Mouse (Mus musculus): Measurements from ENCODE around the gene Elp5. TPM values are rescaled to one million over a fixed set of nuclear protein-coding genes. Genes with fewer than 3 reads are reported as not detected.
"Not testable (repeated sequence)": the region's sequence is repeated elsewhere in the genome, so short reads cannot be mapped to it uniquely, and the experiment has no call there.

Gene Elp5
- polyA plus RNA-seq, 1 experiment from 2014 or later: 159 TPM

GRCm38 (mm10) chr11:70020731-70021263 lies 38.5 kb upstream of the Elp5 start:
- peaks cover 97% of the 10 kb centered on the region for H3K4me1 ChIP-seq
- under 1% methylated on average over 8 of the region's 8 CpGs for WGBS

GRCm38 (mm10) chr11:70020022-70020631 lies 37.8 kb upstream of the Elp5 start:
- Histone ChIP-seq H3K27me3 (ENCODE audit: poor library complexity, severe bottlenecking) (no peaks in the 10 kb centered on the region), H3K4me1 (peaks cover 97% of the 10 kb centered on the region), H3K9me3 (no peaks in the 10 kb centered on the region), H3K27ac (peak overlapping the region; percentile 96), H3K36me3 (replicated peaks) (no peaks in the 10 kb centered on the region), H3K4me3 (peak overlapping the region; percentile 77)
- 14% methylated on average over 8 of the region's 8 CpGs for WGBS
- DNase-seq (ENCODE audit: extremely low spot score, low spot score): no peak

More at GRCm38 (mm10) chr11:70020731-70021263, 38.5 kb upstream of the Elp5 start:
- peak overlapping the region; percentile 77 for H3K4me3 ChIP-seq
- no peaks in the 10 kb centered on the region for H3K9me3 ChIP-seq
- H3K27me3 ChIP-seq (ENCODE audit: poor library complexity, severe bottlenecking): no peaks in the 10 kb centered on the region
- peak; percentile 80 for DNase-seq (ENCODE audit: extremely low spot score, low spot score)
- H3K36me3 ChIP-seq (replicated peaks): no peaks in the 10 kb centered on the region
- peak overlapping the region; percentile 96 for H3K27ac ChIP-seq

GRCm38 (mm10) chr11:70019495-70020021 lies 37.2 kb upstream of the Elp5 start:
- 26% methylated on average over 2 of the region's 2 CpGs for WGBS
- Histone ChIP-seq H3K27ac (peak overlapping the region; percentile 96), H3K9me3 (no peaks in the 10 kb centered on the region), H3K27me3 (ENCODE audit: poor library complexity, severe bottlenecking) (no peaks in the 10 kb centered on the region), H3K36me3 (replicated peaks) (no peaks in the 10 kb centered on the region), H3K4me3 (peak overlapping the region; percentile 77), H3K4me1 (peaks cover 97% of the 10 kb centered on the region)
- no peak for DNase-seq (ENCODE audit: extremely low spot score, low spot score)

GRCm38 (mm10) chr11:70018131-70018990 lies 36.0 kb upstream of the Elp5 start:
- peak overlapping the region; percentile 96 for H3K27ac ChIP-seq
- H3K36me3 ChIP-seq (replicated peaks): peaks cover 6% of the 10 kb centered on the region
- no peaks in the 10 kb centered on the region for H3K27me3 ChIP-seq (ENCODE audit: poor library complexity, severe bottlenecking)
- H3K4me3 ChIP-seq: peak overlapping the region; percentile 77
- no peaks in the 10 kb centered on the region for H3K9me3 ChIP-seq
- peak; percentile 79 for DNase-seq (ENCODE audit: extremely low spot score, low spot score)
- WGBS: 1% methylated on average over 25 of the region's 25 CpGs
- peaks cover 97% of the 10 kb centered on the region for H3K4me1 ChIP-seq

- Histone ChIP-seq H3K4me1 (peaks cover 86% of the 10 kb centered on the region), H3K27me3 (ENCODE audit: poor library complexity, severe bottlenecking) (no peaks in the 10 kb centered on the region), H3K9me3 (no peaks in the 10 kb centered on the region), H3K36me3 (replicated peaks) (peaks cover 16% of the 10 kb centered on the region), H3K4me3 (peak overlapping the region; percentile 77), H3K27ac (peak overlapping the region; percentile 96)
- 31% methylated on average over 7 of the region's 7 CpGs for WGBS
- no peak for DNase-seq (ENCODE audit: extremely low spot score, low spot score)
Observed at GRCm38 (mm10) chr11:70017199-70017767, 35.0 kb upstream of the Elp5 start.

- Histone ChIP-seq H3K36me3 (replicated peaks) (peaks cover 23% of the 10 kb centered on the region), H3K4me3 (peak within 1 kb of the TSS; percentile 77), H3K4me1 (peaks cover 80% of the 10 kb centered on the region), H3K27me3 (ENCODE audit: poor library complexity, severe bottlenecking) (no peaks in the 10 kb centered on the region), H3K27ac (peak within 1 kb of the TSS; percentile 96), H3K9me3 (no peaks in the 10 kb centered on the region)
- WGBS: 73% methylated on average over 3 of the region's 3 CpGs
- no peak for DNase-seq (ENCODE audit: extremely low spot score, low spot score)
Observed at GRCm38 (mm10) chr11:70016669-70017068, 34.4 kb upstream of the Elp5 start, which contains the start of gene Dlg4. Dlg4 (plus strand) TSS chr11:70016942.

- H3K4me3 ChIP-seq; H3K27ac ChIP-seq; H3K27me3 ChIP-seq (ENCODE audit: poor library complexity, severe bottlenecking); DNase-seq (ENCODE audit: extremely low spot score, low spot score); H3K9me3 ChIP-seq: not testable (repeated sequence)
- 79% methylated on average over 2 of the region's 2 CpGs for WGBS
- H3K36me3 ChIP-seq (replicated peaks): peaks cover 28% of the 10 kb centered on the region
- H3K4me1 ChIP-seq: peaks cover 75% of the 10 kb centered on the region
Observed at GRCm38 (mm10) chr11:70016177-70016576, 33.9 kb upstream of the Elp5 start.

- H3K4me1 ChIP-seq: peaks cover 70% of the 10 kb centered on the region
Observed at GRCm38 (mm10) chr11:70015677-70016076, 33.4 kb upstream of the Elp5 start.

GRCm38 (mm10) chr11:70014880-70015558 lies 32.7 kb upstream of the Elp5 start, which contains the start of gene Acadvl:
Acadvl (minus strand) TSS chr11:70015411.
- H3K27me3 ChIP-seq (ENCODE audit: poor library complexity, severe bottlenecking): no peaks in the 10 kb centered on the region
- under 1% methylated on average over 35 of the region's 35 CpGs for whole genome bisulfite sequencing
- H3K4me3 ChIP-seq: peak within 1 kb of the TSS; percentile 65
- peaks cover 63% of the 10 kb centered on the region for H3K4me1 ChIP-seq
- peaks cover 39% of the 10 kb centered on the region for H3K36me3 ChIP-seq (replicated peaks)
- H3K9me3 ChIP-seq: no peaks in the 10 kb centered on the region
- DNase-seq (ENCODE audit: extremely low spot score, low spot score): peak; percentile 86
- H3K27ac ChIP-seq: peak within 1 kb of the TSS; percentile 85

More at GRCm38 (mm10) chr11:70015677-70016076, 33.4 kb upstream of the Elp5 start:
- peak overlapping the region; percentile 65 for H3K4me3 ChIP-seq
- H3K36me3 ChIP-seq (replicated peaks): peaks cover 33% of the 10 kb centered on the region
- H3K9me3 ChIP-seq: no peaks in the 10 kb centered on the region
- H3K27ac ChIP-seq: 0 out of 2 replicates have a peak overlapping the region, but pooled peaks have one; percentile 85
- no peaks in the 10 kb centered on the region for H3K27me3 ChIP-seq (ENCODE audit: poor library complexity, severe bottlenecking)
- no peak for DNase-seq (ENCODE audit: extremely low spot score, low spot score)
- WGBS: 67% methylated on average over 6 of the region's 6 CpGs

- no peak overlapping the region for H3K27ac ChIP-seq
- WGBS: 65% methylated on average over 5 of the region's 5 CpGs
- H3K9me3 ChIP-seq: no peaks in the 10 kb centered on the region
- peak overlapping the region; percentile 65; the same call in 1 of the 2 replicates for H3K4me3 ChIP-seq
- peaks cover 49% of the 10 kb centered on the region for H3K36me3 ChIP-seq (replicated peaks)
- no peaks in the 10 kb centered on the region for H3K27me3 ChIP-seq (ENCODE audit: poor library complexity, severe bottlenecking)
- peaks cover 54% of the 10 kb centered on the region for H3K4me1 ChIP-seq
- DNase-seq (ENCODE audit: extremely low spot score, low spot score): no peak
Observed at GRCm38 (mm10) chr11:70014051-70014450, 31.7 kb upstream of the Elp5 start.

- no peak overlapping the region for H3K27ac ChIP-seq
- H3K36me3 ChIP-seq (replicated peaks): peaks cover 55% of the 10 kb centered on the region
Observed at GRCm38 (mm10) chr11:70013408-70013807, 31.1 kb upstream of the Elp5 start.

GRCm38 (mm10) chr11:70012931-70013330 lies 30.6 kb upstream of the Elp5 start:
- Histone ChIP-seq H3K27me3 (ENCODE audit: poor library complexity, severe bottlenecking) (no peaks in the 10 kb centered on the region), H3K4me1 (peaks cover 42% of the 10 kb centered on the region), H3K36me3 (replicated peaks) (peaks cover 60% of the 10 kb centered on the region), H3K4me3 (no peak overlapping the region), H3K27ac (no peak overlapping the region), H3K9me3 (no peaks in the 10 kb centered on the region)
- 93% methylated on average over 9 of the region's 9 CpGs for WGBS
- no peak for DNase-seq (ENCODE audit: extremely low spot score, low spot score)

More at GRCm38 (mm10) chr11:70013408-70013807, 31.1 kb upstream of the Elp5 start:
- Histone ChIP-seq H3K4me3 (no peak overlapping the region; the same call in 1 of the 2 replicates), H3K9me3 (no peaks in the 10 kb centered on the region), H3K27me3 (ENCODE audit: poor library complexity, severe bottlenecking) (no peaks in the 10 kb centered on the region), H3K4me1 (peaks cover 47% of the 10 kb centered on the region)
- WGBS: 92% methylated on average over 3 of the region's 3 CpGs
- no peak for DNase-seq (ENCODE audit: extremely low spot score, low spot score)

Measured in forebrain, embryonic 10.5 days (tissue).